Mouse (Mus musculus) liver, embryonic 16.5 days (tissue): Measurements from ENCODE around the gene Pcp4. TPM values are rescaled to one million over a fixed set of nuclear protein-coding genes. Genes with fewer than 3 reads are reported as not detected.

Experiments
- ATAC-seq: fragments of 200-750 bp; cut with Nextera tagmentation; 2 replicates; pipeline ENCODE4 v1.8.0; 2017; ENCODE audit warnings: low read depth, mild to moderate bottlenecking, moderate number of reproducible peaks, moderate library complexity
- H3K27ac ChIP-seq: fragments of 300-500 bp; sonication (generic); 2 replicates; pipeline ENCODE4 v1.5.1; 2014; ENCODE audit warnings: mild to moderate bottlenecking, low read length
- H3K27me3 ChIP-seq: fragments of 300-500 bp; sonication (generic); 2 replicates; pipeline ENCODE4 v1.6.1; 2014; ENCODE audit warnings: low read depth, low read length, mixed read lengths; ENCODE audit not compliant: control insufficient read depth, insufficient read depth
- H3K36me3 ChIP-seq: fragments of 300-500 bp; sonication (generic); 2 replicates; pipeline ENCODE4 v1.6.1; 2014; ENCODE audit warnings: mild to moderate bottlenecking; ENCODE audit not compliant: control insufficient read depth, insufficient read depth
- H3K4me1 ChIP-seq: fragments of 300-500 bp; sonication (generic); 2 replicates; pipeline ENCODE4 v1.6.1; 2014; ENCODE audit warnings: low read depth, low read length, mixed read lengths; ENCODE audit not compliant: control insufficient read depth
- H3K4me2 ChIP-seq: fragments of 300-500 bp; sonication (generic); 2 replicates; pipeline ENCODE4 v1.6.1; 2014; ENCODE audit warnings: low read depth, low read length, mixed read lengths
- H3K4me3 ChIP-seq: fragments of 300-500 bp; sonication (generic); 2 replicates; pipeline ENCODE4 v1.5.1; 2014; ENCODE audit warnings: low read depth, mild to moderate bottlenecking, low read length
- H3K9ac ChIP-seq: fragments of 300-500 bp; sonication (generic); 2 replicates; pipeline ENCODE4 v1.6.1; 2014; ENCODE audit warnings: low read depth, low read length
- H3K9me3 ChIP-seq: fragments of 300-500 bp; sonication (generic); replicated peaks from 2 replicates; pipeline ENCODE4 v1.6.1; 2016; ENCODE audit warnings: low read length; ENCODE audit not compliant: control insufficient read depth
- WGBS: fragments of 180-500 bp; shearing (Covaris S2); extraction: QIAGEN DNeasy Blood & Tissue Kit; methylation state at CpG from one replicate; pipeline ENCODE4 v1.1.7; 2014; ENCODE audit not compliant: insufficient replicate concordance; 5-methylcytosine and 5-hydroxymethylcytosine counted together
- polyA plus RNA-seq: library from polyadenylated mRNA; unstranded; fragments of >200 nt; fragmentation: Nextera tagmentation; extraction: Ambion mirVana; gene quantifications from 2 replicates; pipeline ENCODE4 v1.2.1, GENCODE M21; 2015

Gene Pcp4
- polyA plus RNA-seq, 1 experiment from 2014 or later: 0.51 TPM

GRCm38 (mm10) chr16:96563350-96564257 is 96.2 kb downstream of the Pcp4 start:
- Histone ChIP-seq H3K4me2 (no peak overlapping the region), H3K27me3 (no peaks in the 10 kb centered on the region), H3K4me1 (no peaks in the 10 kb centered on the region), H3K9me3 (no peaks in the 10 kb centered on the region), H3K4me3 (no peak overlapping the region), H3K36me3 (no peaks in the 10 kb centered on the region), H3K27ac (no peak overlapping the region), H3K9ac (no peak overlapping the region)
- 67% methylated on average over 8 of the region's 8 CpGs for WGBS
- no peak for ATAC-seq

DNA sequence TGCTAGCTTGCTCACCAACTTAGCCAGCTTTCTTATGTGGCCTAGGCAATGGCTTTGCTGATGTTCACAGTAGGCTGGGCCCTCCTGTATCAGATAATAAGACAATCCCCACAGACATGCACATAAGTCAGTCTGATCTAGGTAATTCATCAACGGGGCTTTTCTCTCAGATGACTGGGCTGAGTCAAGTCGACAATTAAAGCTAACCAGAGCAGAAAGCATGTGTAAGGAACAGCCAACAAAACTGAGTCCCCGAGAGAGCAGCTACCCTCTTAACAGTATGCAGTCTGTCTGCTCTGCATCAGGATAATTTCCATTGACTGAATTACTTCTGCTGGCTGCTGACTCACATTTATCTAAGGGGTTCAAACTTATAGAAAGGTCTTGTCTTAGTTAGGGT is 100.0 kb downstream of the Pcp4 start:
- no peak overlapping the region for H3K9ac ChIP-seq
- H3K4me1 ChIP-seq: no peaks in the 10 kb centered on the region
- H3K27ac ChIP-seq: no peak overlapping the region
- H3K4me2 ChIP-seq: no peak overlapping the region
- no peak overlapping the region for H3K4me3 ChIP-seq
- H3K9me3 ChIP-seq: no peaks in the 10 kb centered on the region
- WGBS: 44% methylated on average over 3 of the region's 3 CpGs
- H3K36me3 ChIP-seq: no peaks in the 10 kb centered on the region
- H3K27me3 ChIP-seq: no peaks in the 10 kb centered on the region
- ATAC-seq: no peak

Other genes starting within 250 kb of the Pcp4 start
- 0.02 and 0.05 TPM in 2 replicates for gene B3galt5, start 231.8 kb upstream of the Pcp4 start, polyA plus RNA-seq
- gene Itgb2l, start 24.0 kb upstream of the Pcp4 start, polyA plus RNA-seq: 6.8 and 8.4 TPM in 2 replicates